Mouse (Mus musculus) olfactory bulb, adult 2 months (tissue): ENCODE measurements around the gene Ints2.

Experiments used
- CTCF ChIP-seq: fragments of 200-500 bp; IDR thresholded peaks from 2 replicates; pipeline ENCODE4 v1.5.1; 2012; ENCODE audit warnings: low read depth, mild to moderate bottlenecking, low read length, moderate library complexity; ENCODE audit not compliant: insufficient read depth
- POLR2A ChIP-seq: fragments of 200-500 bp; IDR thresholded peaks from 2 replicates; pipeline ENCODE4 v1.6.1; 2012; ENCODE audit warnings: mild to moderate bottlenecking, low read depth, low read length, moderate library complexity; ENCODE audit not compliant: insufficient read depth

DNA sequence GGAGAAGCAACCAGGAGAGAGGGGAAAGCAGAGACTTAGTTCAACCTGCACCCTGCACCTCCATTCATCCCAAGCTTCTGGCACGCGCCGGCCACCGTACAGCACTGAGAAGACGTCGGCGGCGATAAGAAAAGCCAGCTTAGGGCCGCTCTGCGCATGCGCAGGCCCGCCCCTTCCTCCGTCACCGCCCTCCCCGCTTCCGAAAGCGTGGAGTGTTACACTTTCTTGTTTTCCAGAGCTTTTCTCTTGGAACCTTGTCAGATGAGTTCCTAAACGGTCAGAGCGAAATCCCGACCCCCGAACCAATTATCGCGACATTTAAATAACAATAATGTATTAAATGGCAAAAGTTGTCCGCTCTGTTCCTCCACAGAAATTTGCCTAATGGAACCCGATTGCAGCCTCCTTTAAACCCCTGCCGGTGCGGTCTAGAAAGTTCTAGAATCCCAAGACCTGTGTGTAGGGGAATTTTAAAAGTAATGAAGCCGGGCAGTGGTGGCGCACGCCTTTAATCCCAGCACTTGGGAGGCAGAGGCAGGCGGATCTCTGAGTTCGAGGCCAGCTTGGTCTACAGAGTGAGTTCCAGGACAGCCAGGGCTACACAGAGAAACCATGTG is at the start of gene Ints2:
- TF ChIP-seq CTCF (no peak), POLR2A (peak; percentile 76)
